Mouse (Mus musculus): ENCODE measurements around the gene Zfyve19. TPM values are rescaled to one million over a fixed set of nuclear protein-coding genes. Genes with fewer than 3 reads are reported as not detected.

Gene Zfyve19
- polyA plus RNA-seq, 1 experiment from 2014 or later: 38.7 TPM

DNA sequence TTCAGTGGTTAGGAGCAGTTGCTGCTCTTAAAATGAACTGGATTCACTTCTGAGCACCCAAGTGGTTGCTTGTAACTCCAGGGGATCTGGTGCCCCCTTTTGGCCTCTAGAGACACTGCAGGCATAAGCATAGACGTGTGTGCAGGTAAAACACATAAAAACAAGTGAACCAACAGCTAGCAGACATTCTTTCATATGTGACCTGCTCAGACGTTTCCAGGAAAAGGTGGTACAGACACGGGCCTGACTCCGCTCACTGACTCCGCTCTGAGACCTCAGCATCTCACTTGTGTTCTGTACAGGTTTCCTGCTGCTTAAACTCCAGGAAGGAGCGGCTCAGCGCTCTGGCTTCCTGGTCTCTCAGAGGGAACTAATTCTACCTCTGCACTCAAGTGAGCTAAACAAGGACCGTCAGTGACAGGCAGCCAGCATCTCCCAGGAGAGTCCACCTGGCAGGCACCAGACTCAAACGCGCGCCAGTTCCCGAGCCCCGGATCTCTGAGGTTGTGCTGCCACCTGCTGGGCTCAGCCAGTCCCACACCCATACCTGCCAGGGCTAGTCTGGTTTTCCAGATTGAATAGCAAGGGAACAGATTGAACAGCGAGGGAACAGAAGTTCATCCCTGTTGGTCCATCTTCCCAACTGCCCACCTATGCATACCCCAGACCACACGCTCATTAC, 19.2 kb upstream of the Zfyve19 start:
- WGBS: 6% methylated on average over 15 of the region's 15 CpGs
- H3K27ac ChIP-seq (ENCODE audit: low read depth, low read length): no peak overlapping the region
- no peaks in the 10 kb centered on the region for H3K27me3 ChIP-seq (replicated peaks; ENCODE audit: control insufficient read depth, insufficient read depth, low read length)
- H3K4me3 ChIP-seq (ENCODE audit: low read depth, low read length): peak overlapping the region; percentile 38
- no peak overlapping the region for H3K9ac ChIP-seq (ENCODE audit: low read depth, low read length)
- peak; percentile 83 for ATAC-seq
- H3K9me3 ChIP-seq (ENCODE audit: control insufficient read depth): no peaks in the 10 kb centered on the region
- H3K4me1 ChIP-seq (replicated peaks; ENCODE audit: control insufficient read depth, insufficient read depth, low read length): no peaks in the 10 kb centered on the region
- H3K4me2 ChIP-seq (replicated peaks; ENCODE audit: low read depth): peak overlapping the region; percentile 80
- peaks cover 12% of the 10 kb centered on the region; the same call in 1 of the 2 replicates for H3K36me3 ChIP-seq (ENCODE audit: control insufficient read depth, insufficient read depth)
- TF ChIP-seq CTCF (IDR thresholded peaks at IDR 0.05; ENCODE audit: low read depth): peak; percentile 86

DNA sequence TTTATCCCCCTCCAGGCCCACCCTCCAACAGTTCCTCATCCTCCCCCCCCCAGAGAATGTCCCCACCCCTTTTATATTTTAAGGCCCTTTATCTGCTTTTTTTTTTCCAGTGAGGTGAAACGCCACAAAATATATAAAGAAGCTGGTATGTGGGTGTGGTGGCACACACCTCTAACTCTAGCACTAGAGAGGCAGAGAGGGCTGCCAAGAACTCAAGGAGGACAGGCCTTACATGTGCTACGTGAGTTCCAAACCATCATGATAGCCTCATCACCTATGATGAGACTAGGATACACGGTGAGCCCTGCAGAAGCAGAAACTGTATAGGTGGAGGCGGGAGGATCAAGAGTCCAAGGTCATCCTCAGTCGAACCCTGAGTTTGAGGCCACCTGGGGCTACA, 17.4 kb upstream of the Zfyve19 start:
- no peaks in the 10 kb centered on the region for H3K36me3 ChIP-seq (ENCODE audit: control insufficient read depth, insufficient read depth)
- H3K4me2 ChIP-seq (replicated peaks; ENCODE audit: low read depth): no peak overlapping the region
- no peaks in the 10 kb centered on the region for H3K27me3 ChIP-seq (replicated peaks; ENCODE audit: control insufficient read depth, insufficient read depth, low read length)
- no peaks in the 10 kb centered on the region for H3K9me3 ChIP-seq (ENCODE audit: control insufficient read depth)
- H3K27ac ChIP-seq (ENCODE audit: low read depth, low read length): no peak overlapping the region
- no peak overlapping the region for H3K9ac ChIP-seq (ENCODE audit: low read depth, low read length)
- no peak overlapping the region for H3K4me3 ChIP-seq (ENCODE audit: low read depth, low read length)
- 54% methylated on average over 5 of the region's 5 CpGs for WGBS
- TF ChIP-seq CTCF (IDR thresholded peaks at IDR 0.05; ENCODE audit: low read depth): no peak
- no peaks in the 10 kb centered on the region for H3K4me1 ChIP-seq (replicated peaks; ENCODE audit: control insufficient read depth, insufficient read depth, low read length)
- ATAC-seq: no peak

DNA sequence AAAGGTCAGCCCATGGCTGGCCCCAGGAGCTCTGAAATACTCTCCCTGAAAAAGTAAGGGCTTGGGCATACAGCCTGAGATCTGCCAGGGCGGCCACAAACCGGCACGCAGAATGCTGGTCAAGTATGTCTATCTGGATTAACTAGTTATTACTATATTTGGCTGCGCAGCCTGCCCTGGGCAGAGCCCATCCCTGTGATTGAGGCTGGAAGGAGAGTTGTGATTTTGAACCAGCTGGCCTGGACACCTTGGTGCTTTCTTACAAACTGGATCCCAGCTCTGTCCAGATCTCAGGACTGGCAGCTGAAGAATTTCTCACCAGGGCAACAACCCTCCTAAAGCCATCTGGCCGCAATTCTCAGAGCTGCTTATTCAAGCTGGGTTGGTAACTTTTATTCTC, 14.3 kb upstream of the Zfyve19 start:
- Histone ChIP-seq H3K4me2 (replicated peaks; ENCODE audit: low read depth) (no peak overlapping the region), H3K4me3 (ENCODE audit: low read depth, low read length) (no peak overlapping the region), H3K27me3 (replicated peaks; ENCODE audit: control insufficient read depth, insufficient read depth, low read length) (no peaks in the 10 kb centered on the region), H3K36me3 (ENCODE audit: control insufficient read depth, insufficient read depth) (no peaks in the 10 kb centered on the region), H3K27ac (ENCODE audit: low read depth, low read length) (no peak overlapping the region), H3K4me1 (replicated peaks; ENCODE audit: control insufficient read depth, insufficient read depth, low read length) (no peaks in the 10 kb centered on the region), H3K9ac (ENCODE audit: low read depth, low read length) (no peak overlapping the region), H3K9me3 (ENCODE audit: control insufficient read depth) (no peaks in the 10 kb centered on the region)
- TF ChIP-seq CTCF (IDR thresholded peaks at IDR 0.05; ENCODE audit: low read depth): no peak
- 84% methylated on average over 5 of the region's 5 CpGs for WGBS
- no peak for ATAC-seq

DNA sequence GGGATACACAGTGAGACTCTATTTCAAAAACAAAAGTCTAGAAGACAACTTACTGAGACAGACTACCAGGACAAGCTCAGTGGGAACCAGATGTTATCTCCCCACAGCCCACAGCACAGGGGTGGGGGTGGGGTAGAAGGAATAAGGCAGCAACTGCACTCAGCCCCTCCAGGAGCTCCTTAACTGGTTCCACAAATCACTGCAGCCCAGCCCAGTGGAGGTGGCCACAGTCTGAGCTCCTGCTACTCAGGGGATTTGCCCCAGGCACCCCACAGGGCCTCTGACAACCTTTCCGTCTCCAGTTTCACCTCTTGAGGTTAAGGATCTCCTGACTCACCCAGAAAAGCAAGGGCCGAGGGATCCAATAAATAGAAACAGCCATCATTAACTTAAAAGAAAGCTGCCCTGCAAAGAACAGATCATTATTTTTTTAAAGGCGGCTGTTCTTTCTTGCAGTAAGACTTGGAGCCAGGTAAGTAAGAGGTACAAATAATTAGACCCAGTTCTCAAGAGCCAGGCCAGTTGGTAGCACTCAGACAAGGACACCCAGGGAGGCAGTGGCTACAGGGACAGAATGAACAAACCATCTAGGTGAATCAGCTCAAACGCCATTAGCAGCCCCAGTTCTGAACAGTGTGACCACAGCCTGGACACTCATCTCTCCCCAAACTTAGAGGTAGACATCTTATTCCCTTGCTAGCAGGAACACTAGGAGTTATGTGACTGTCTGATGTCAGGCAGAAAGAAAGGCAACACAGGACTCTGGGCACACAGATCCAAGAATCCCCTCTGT, 11.9 kb upstream of the Zfyve19 start:
- 59% methylated on average over 4 of the region's 4 CpGs for WGBS
- Histone ChIP-seq H3K27ac (ENCODE audit: low read depth, low read length) (no peak overlapping the region), H3K4me3 (ENCODE audit: low read depth, low read length) (no peak overlapping the region), H3K9me3 (ENCODE audit: control insufficient read depth) (no peaks in the 10 kb centered on the region), H3K27me3 (replicated peaks; ENCODE audit: control insufficient read depth, insufficient read depth, low read length) (no peaks in the 10 kb centered on the region), H3K36me3 (ENCODE audit: control insufficient read depth, insufficient read depth) (no peaks in the 10 kb centered on the region), H3K9ac (ENCODE audit: low read depth, low read length) (no peak overlapping the region), H3K4me2 (replicated peaks; ENCODE audit: low read depth) (no peak overlapping the region), H3K4me1 (replicated peaks; ENCODE audit: control insufficient read depth, insufficient read depth, low read length) (no peaks in the 10 kb centered on the region)
- TF ChIP-seq CTCF (IDR thresholded peaks at IDR 0.05; ENCODE audit: low read depth): no peak
- ATAC-seq: no peak

DNA sequence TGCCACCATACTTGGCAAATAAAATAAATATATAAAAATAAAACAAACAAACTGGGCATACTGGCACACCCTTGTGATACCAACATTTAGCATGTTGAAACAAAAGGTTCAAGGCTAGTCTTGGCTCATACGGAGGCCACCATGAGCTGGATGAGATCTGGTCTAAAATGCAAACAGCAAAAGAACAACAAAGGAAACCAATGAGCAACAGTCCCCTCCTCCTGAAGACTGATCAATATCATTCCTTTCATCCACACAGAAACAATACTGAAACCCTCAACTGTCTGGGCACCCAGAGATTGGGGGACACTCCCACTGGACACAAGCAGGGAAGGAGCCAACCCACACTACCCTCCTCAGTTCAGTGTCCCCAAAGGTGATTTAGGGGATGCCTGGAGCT, 10.9 kb upstream of the Zfyve19 start:
- 71% methylated on average over 1 of the region's 1 CpGs for WGBS
- Histone ChIP-seq H3K4me1 (replicated peaks; ENCODE audit: control insufficient read depth, insufficient read depth, low read length) (no peaks in the 10 kb centered on the region), H3K36me3 (ENCODE audit: control insufficient read depth, insufficient read depth) (no peaks in the 10 kb centered on the region), H3K4me2 (replicated peaks; ENCODE audit: low read depth) (no peak overlapping the region), H3K27me3 (replicated peaks; ENCODE audit: control insufficient read depth, insufficient read depth, low read length) (no peaks in the 10 kb centered on the region), H3K9ac (ENCODE audit: low read depth, low read length) (no peak overlapping the region), H3K27ac (ENCODE audit: low read depth, low read length) (no peak overlapping the region), H3K4me3 (ENCODE audit: low read depth, low read length) (no peak overlapping the region), H3K9me3 (ENCODE audit: control insufficient read depth) (no peaks in the 10 kb centered on the region)
- no peak for TF ChIP-seq CTCF (IDR thresholded peaks at IDR 0.05; ENCODE audit: low read depth)
- no peak for ATAC-seq

DNA sequence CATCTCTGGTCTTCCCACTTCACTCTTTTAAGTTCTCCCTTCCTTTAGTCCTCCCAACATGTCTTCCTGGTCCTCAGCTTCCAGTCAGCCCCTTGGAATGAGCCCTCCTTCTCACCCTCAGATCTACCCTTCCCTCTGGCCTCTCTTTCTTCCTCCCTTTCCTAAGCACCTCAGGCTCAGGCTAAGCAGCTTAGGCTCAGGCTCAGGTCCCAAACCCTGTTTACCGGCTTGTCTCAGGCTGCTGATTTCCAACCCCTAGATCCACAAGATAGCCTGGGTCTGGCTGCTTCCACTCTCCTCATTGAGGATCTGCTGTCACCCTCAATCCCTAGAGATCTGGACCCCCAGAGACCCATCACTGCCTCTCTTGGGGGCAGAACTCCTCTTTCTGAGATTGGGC, 10.4 kb upstream of the Zfyve19 start:
- Histone ChIP-seq H3K27ac (ENCODE audit: low read depth, low read length) (no peak overlapping the region), H3K36me3 (ENCODE audit: control insufficient read depth, insufficient read depth) (no peaks in the 10 kb centered on the region), H3K4me3 (ENCODE audit: low read depth, low read length) (no peak overlapping the region), H3K4me2 (replicated peaks; ENCODE audit: low read depth) (no peak overlapping the region), H3K27me3 (replicated peaks; ENCODE audit: control insufficient read depth, insufficient read depth, low read length) (no peaks in the 10 kb centered on the region), H3K9me3 (ENCODE audit: control insufficient read depth) (no peaks in the 10 kb centered on the region), H3K4me1 (replicated peaks; ENCODE audit: control insufficient read depth, insufficient read depth, low read length) (no peaks in the 10 kb centered on the region), H3K9ac (ENCODE audit: low read depth, low read length) (no peak overlapping the region)
- ATAC-seq: no peak
- TF ChIP-seq CTCF (IDR thresholded peaks at IDR 0.05; ENCODE audit: low read depth): no peak
- 50% methylated on average over 1 of the region's 1 CpGs for WGBS

All from intestine, postnatal 0 days (tissue).